Mouse (Mus musculus) ES-Bruce4 (cell line): ENCODE data around the gene Fmnl2. TPM values are rescaled to one million over a fixed set of nuclear protein-coding genes. Genes with fewer than 3 reads are reported as not detected.

Experiments
- H3K27ac ChIP-seq: 2 replicates; pipeline ENCODE4 v1.5.1; 2012; ENCODE audit warnings: low read length, inconsistent platforms; ENCODE audit not compliant: insufficient read depth
- H3K27me3 ChIP-seq: 2 replicates; pipeline ENCODE4 v1.6.1; 2012; ENCODE audit warnings: mild to moderate bottlenecking, low read length, inconsistent platforms; ENCODE audit not compliant: control insufficient read depth, poor library complexity, insufficient read depth, severe bottlenecking
- H3K36me3 ChIP-seq: 2 replicates; pipeline ENCODE4 v1.6.1; 2012; ENCODE audit warnings: inconsistent platforms, mild to moderate bottlenecking, low read length, moderate library complexity; ENCODE audit not compliant: control insufficient read depth, poor library complexity, insufficient read depth, severe bottlenecking
- H3K4me1 ChIP-seq: one replicate; pipeline ENCODE4 v1.8.1; 2011; ENCODE audit warnings: low read length; ENCODE audit not compliant: control insufficient read depth, insufficient read depth
- H3K4me3 ChIP-seq: 2 replicates; pipeline ENCODE4 v1.5.1; 2011; ENCODE audit warnings: low read depth, mild to moderate bottlenecking, low read length
- H3K9ac ChIP-seq: 2 replicates; pipeline ENCODE4 v1.6.1; 2012; ENCODE audit warnings: low read depth, mild to moderate bottlenecking, inconsistent platforms; ENCODE audit not compliant: poor library complexity, severe bottlenecking
- H3K9me3 ChIP-seq: replicated peaks from 2 replicates; pipeline ENCODE4 v1.6.1; 2012; ENCODE audit warnings: mild to moderate bottlenecking, low read length, inconsistent platforms; ENCODE audit not compliant: control insufficient read depth, poor library complexity, insufficient read depth, severe bottlenecking
- CTCF ChIP-seq: IDR thresholded peaks from one replicate; pipeline ENCODE4 v1.8.1; 2011; ENCODE audit warnings: low read depth, low read length
- EP300 ChIP-seq: IDR thresholded peaks from 2 replicates; pipeline ENCODE4 v1.6.1; 2011; ENCODE audit warnings: low read depth, low read length; ENCODE audit not compliant: insufficient read depth
- POLR2A ChIP-seq: IDR thresholded peaks from one replicate; pipeline ENCODE4 v1.8.1; 2011; ENCODE audit warnings: low read length; ENCODE audit not compliant: insufficient read depth
- polyA plus RNA-seq: library from polyadenylated mRNA; stranded (reverse); fragments of >200 nt; gene quantifications from 2 replicates; pipeline ENCODE4 v1.2.4, GENCODE M21; 2011; ENCODE audit warnings: low read depth; ENCODE audit not compliant: missing spikeins, insufficient read depth, insufficient read length

The Fmnl2 gene
- polyA plus RNA-seq, 1 experiment, result 55.7 TPM

- no peaks in the 10 kb centered on the region for H3K36me3 ChIP-seq
- TF ChIP-seq CTCF, result no peak
- no peak for TF ChIP-seq EP300
- TF ChIP-seq POLR2A, result no peak
- no peak overlapping the region for H3K4me3 ChIP-seq
- no peak overlapping the region for H3K27ac ChIP-seq
- no peaks in the 10 kb centered on the region for H3K27me3 ChIP-seq
- no peaks in the 10 kb centered on the region for H3K4me1 ChIP-seq
- H3K9ac ChIP-seq, result no peak overlapping the region
- H3K9me3 ChIP-seq, result no peaks in the 10 kb centered on the region
These were observed 10.5 kb downstream of the Fmnl2 start for GRCm38 (mm10) chr2:52868181-52868580.

GRCm38 (mm10) chr2:52872636-52873035 is 15.0 kb downstream of the Fmnl2 start:
- Histone ChIP-seq H3K27ac (no peak overlapping the region), H3K36me3 (no peaks in the 10 kb centered on the region), H3K9ac (no peak overlapping the region), H3K9me3 (no peaks in the 10 kb centered on the region), H3K4me3 (no peak overlapping the region), H3K4me1 (peaks cover 1% of the 10 kb centered on the region), H3K27me3 (no peaks in the 10 kb centered on the region)
- no peak for TF ChIP-seq CTCF
- no peak for TF ChIP-seq POLR2A
- TF ChIP-seq EP300, result no peak

- H3K4me3 ChIP-seq, result no peak overlapping the region
- H3K9me3 ChIP-seq, result no peaks in the 10 kb centered on the region
- no peak overlapping the region for H3K27ac ChIP-seq
- H3K4me1 ChIP-seq, result peaks cover 1% of the 10 kb centered on the region
- no peaks in the 10 kb centered on the region for H3K27me3 ChIP-seq
- no peaks in the 10 kb centered on the region for H3K36me3 ChIP-seq
- H3K9ac ChIP-seq, result no peak overlapping the region
- no peak for TF ChIP-seq POLR2A
- no peak for TF ChIP-seq EP300
- TF ChIP-seq CTCF, result no peak
These were observed 15.8 kb downstream of the Fmnl2 start for GRCm38 (mm10) chr2:52873276-52874063.

GRCm38 (mm10) chr2:52874721-52875120 is 17.1 kb downstream of the Fmnl2 start:
- Histone ChIP-seq H3K27ac (no peak overlapping the region), H3K9me3 (no peaks in the 10 kb centered on the region), H3K9ac (no peak overlapping the region), H3K27me3 (no peaks in the 10 kb centered on the region), H3K36me3 (no peaks in the 10 kb centered on the region), H3K4me3 (no peak overlapping the region), H3K4me1 (peaks cover 1% of the 10 kb centered on the region)
- TF ChIP-seq EP300 (no peak), POLR2A (no peak), CTCF (no peak)

- Histone ChIP-seq H3K27ac (no peak overlapping the region), H3K9me3 (no peaks in the 10 kb centered on the region), H3K36me3 (no peaks in the 10 kb centered on the region), H3K27me3 (no peaks in the 10 kb centered on the region), H3K9ac (no peak overlapping the region), H3K4me1 (peaks cover 1% of the 10 kb centered on the region), H3K4me3 (no peak overlapping the region)
- TF ChIP-seq EP300 (no peak), POLR2A (no peak), CTCF (no peak)
These were observed 18.1 kb downstream of the Fmnl2 start for GRCm38 (mm10) chr2:52875801-52876200.

GRCm38 (mm10) chr2:52883401-52883800 is 25.7 kb downstream of the Fmnl2 start:
- Histone ChIP-seq H3K9ac (no peak overlapping the region), H3K9me3 (no peaks in the 10 kb centered on the region), H3K27me3 (no peaks in the 10 kb centered on the region), H3K4me1 (no peaks in the 10 kb centered on the region), H3K36me3 (no peaks in the 10 kb centered on the region), H3K4me3 (no peak overlapping the region), H3K27ac (no peak overlapping the region)
- no peak for TF ChIP-seq EP300
- TF ChIP-seq CTCF, result no peak
- TF ChIP-seq POLR2A, result no peak
